ENCODE assay signal across 25 mouse cellular contexts in genomic region chr9:120765292-120765691, GRCm38 (mm10).
DNase-seq lines count a peak whose midpoint lies in the region; ATAC-seq lines count a peak whose summit lies in the region.
"Had no signal": no experiment of that assay in that cellular context is flagged by ENCODE, and none has a peak within 500 bp of the region (broad histone marks: within the 10 kb centered on the region; RNA-seq: fewer than 3 reads in every experiment).

No protein-coding gene starts in this region.

- H3K9ac ChIP-seq in heart, embryonic 12.5 days: no peak overlapping the region
- H3K9ac ChIP-seq in midbrain, embryonic 11.5 days (ENCODE audit: low read length): no peak overlapping the region
- no peak overlapping the region for H3K9ac ChIP-seq in midbrain, embryonic 14.5 days (replicated peaks; ENCODE audit: low read length)
- H3K9ac ChIP-seq: embryonic facial prominence, embryonic 15.5 days; forebrain, embryonic 15.5 days; intestine, embryonic 15.5 days; kidney, embryonic 15.5 days; limb, embryonic 12.5 days; liver, postnatal 0 days had no signal

- no peak overlapping the region for H3K4me3 ChIP-seq in heart, embryonic 12.5 days
- H3K4me3 ChIP-seq in midbrain, embryonic 11.5 days (ENCODE audit: low read depth, low read length): no peak overlapping the region
- H3K4me3 ChIP-seq in midbrain, embryonic 14.5 days (replicated peaks; ENCODE audit: low read depth, low read length): no peak overlapping the region
- H3K4me3 ChIP-seq in limb, embryonic 10.5 days: no peak overlapping the region
- H3K4me3 ChIP-seq: embryonic facial prominence, embryonic 15.5 days; forebrain, embryonic 15.5 days; hindbrain, embryonic 10.5 days; intestine, embryonic 15.5 days; kidney, embryonic 15.5 days; limb, embryonic 12.5 days had no signal

- H3K9me3 ChIP-seq in heart, embryonic 12.5 days (replicated peaks): 0 out of 2 replicates have a peak, but pooled peaks cover 3% of the 10 kb centered on the region
- H3K9me3 ChIP-seq in midbrain, embryonic 11.5 days (ENCODE audit: control insufficient read depth, low read length): no peaks in the 10 kb centered on the region
- no peaks in the 10 kb centered on the region for H3K9me3 ChIP-seq in midbrain, embryonic 14.5 days (ENCODE audit: control insufficient read depth, low read length)
- H3K9me3 ChIP-seq in limb, embryonic 10.5 days (replicated peaks): no peaks in the 10 kb centered on the region
- H3K9me3 ChIP-seq: embryonic facial prominence, embryonic 15.5 days; forebrain, embryonic 15.5 days; hindbrain, embryonic 10.5 days; intestine, embryonic 15.5 days; kidney, embryonic 15.5 days; limb, embryonic 12.5 days had no signal

- no peak overlapping the region for H3K4me2 ChIP-seq in heart, embryonic 12.5 days
- H3K4me2 ChIP-seq in midbrain, embryonic 11.5 days: no peak overlapping the region
- no peak overlapping the region for H3K4me2 ChIP-seq in midbrain, embryonic 14.5 days (ENCODE audit: low read length)
- H3K4me2 ChIP-seq: embryonic facial prominence, embryonic 15.5 days; forebrain, embryonic 15.5 days; heart, embryonic 11.5 days; intestine, embryonic 15.5 days; kidney, embryonic 15.5 days; limb, embryonic 12.5 days; liver, embryonic 11.5 days had no signal

- H3K27me3 ChIP-seq in heart, embryonic 12.5 days (replicated peaks): no peaks in the 10 kb centered on the region
- H3K27me3 ChIP-seq in midbrain, embryonic 11.5 days (ENCODE audit: control insufficient read depth, insufficient read depth, low read length): no peaks in the 10 kb centered on the region
- H3K27me3 ChIP-seq in midbrain, embryonic 14.5 days (ENCODE audit: control insufficient read depth, insufficient read depth, low read length): no peaks in the 10 kb centered on the region
- no peaks in the 10 kb centered on the region for H3K27me3 ChIP-seq in limb, embryonic 10.5 days (ENCODE audit: low read depth, poor library complexity, severe bottlenecking)
- H3K27me3 ChIP-seq: embryonic facial prominence, embryonic 15.5 days; forebrain, embryonic 15.5 days; intestine, embryonic 15.5 days; kidney, embryonic 15.5 days; limb, embryonic 12.5 days had no signal

- H3K36me3 ChIP-seq in heart, embryonic 12.5 days: no peaks in the 10 kb centered on the region
- no peaks in the 10 kb centered on the region for H3K36me3 ChIP-seq in midbrain, embryonic 11.5 days (ENCODE audit: control insufficient read depth, insufficient read depth, low read length)
- no peaks in the 10 kb centered on the region for H3K36me3 ChIP-seq in midbrain, embryonic 14.5 days (ENCODE audit: control insufficient read depth, insufficient read depth, low read length)
- no peaks in the 10 kb centered on the region for H3K36me3 ChIP-seq in limb, embryonic 10.5 days
- H3K36me3 ChIP-seq: embryonic facial prominence, embryonic 15.5 days; forebrain, embryonic 15.5 days; hindbrain, embryonic 10.5 days; intestine, embryonic 15.5 days; kidney, embryonic 15.5 days; limb, embryonic 12.5 days had no signal

- no peak overlapping the region for H3K27ac ChIP-seq in heart, embryonic 12.5 days (ENCODE audit: poor library complexity, severe bottlenecking)
- H3K27ac ChIP-seq in midbrain, embryonic 11.5 days (ENCODE audit: low read depth, low read length): no peak overlapping the region
- no peak overlapping the region for H3K27ac ChIP-seq in midbrain, embryonic 14.5 days (replicated peaks; ENCODE audit: low read depth, low read length)
- H3K27ac ChIP-seq in limb, embryonic 10.5 days: peak overlapping the region; percentile 9; the same call in 1 of the 2 replicates
- H3K27ac ChIP-seq: embryonic facial prominence, embryonic 15.5 days; forebrain, embryonic 15.5 days; hindbrain, embryonic 10.5 days; limb, embryonic 12.5 days had no signal

- no peaks in the 10 kb centered on the region for H3K4me1 ChIP-seq in heart, embryonic 12.5 days (replicated peaks)
- H3K4me1 ChIP-seq in midbrain, embryonic 11.5 days (ENCODE audit: control insufficient read depth, insufficient read depth, low read length): no peaks in the 10 kb centered on the region
- 0 out of 2 replicates have a peak, but pooled peaks cover 6% of the 10 kb centered on the region for H3K4me1 ChIP-seq in midbrain, embryonic 14.5 days (ENCODE audit: control insufficient read depth, insufficient read depth, low read length)
- peaks cover 26% of the 10 kb centered on the region for H3K4me1 ChIP-seq in limb, embryonic 10.5 days
- H3K4me1 ChIP-seq: forebrain, embryonic 15.5 days had no signal

- ATAC-seq in heart, embryonic 12.5 days (ENCODE audit: insufficient number of reproducible peaks, low FRiP score): no peak
- no peak for ATAC-seq in midbrain, embryonic 11.5 days (ENCODE audit: low FRiP score)
- no peak for ATAC-seq in midbrain, embryonic 14.5 days (ENCODE audit: low FRiP score, low TSS enrichment)
- ATAC-seq: forebrain, embryonic 15.5 days; hindbrain, embryonic 16.5 days; liver, postnatal 0 days had no signal

- peak; percentile 75 for DNase-seq in heart, adult 11 months
- DNase-seq in midbrain, embryonic 11.5 days (ENCODE audit: low spot score, missing footprints): peak; percentile 21
- DNase-seq in midbrain, embryonic 14.5 days: no peak
- DNase-seq in limb, embryonic 10.5 days (ENCODE audit: low spot score): no peak
- DNase-seq in lung, postnatal 36 days: peak; percentile 23
- DNase-seq in spleen, postnatal 14 days (ENCODE audit: low spot score in 2 of 2): no peak
- DNase-seq in testis, postnatal 14 days (ENCODE audit: low spot score): no peak
- DNase-seq: adrenal gland, postnatal 25 days; cerebellum, adult 9-10 months; gastrocnemius, postnatal 10 days; heart, postnatal 10 days; liver, postnatal 0 days; retina, postnatal 1 day; right cerebral cortex, postnatal 4 days; thymus, postnatal 14 days had no signal

- 67% methylated on average over 4 of the region's 4 CpGs for WGBS in heart, embryonic 12.5 days
- 89% methylated on average over 4 of the region's 4 CpGs for WGBS in midbrain, embryonic 11.5 days
- WGBS in midbrain, embryonic 14.5 days: 81% methylated on average over 4 of the region's 4 CpGs
- WGBS in limb, embryonic 10.5 days: 93% methylated on average over 4 of the region's 4 CpGs

Comparison
In these comparisons a context has a peak if more than half of its experiments do, and no peak if none do; other contexts are left out.
1. DNase-seq: peak in heart, adult 11 months (single experiment), midbrain, embryonic 11.5 days (single experiment) and lung, postnatal 36 days (single experiment); none in midbrain, embryonic 14.5 days (single experiment), limb, embryonic 10.5 days (single experiment), spleen, postnatal 14 days (0 of 2) and testis, postnatal 14 days (single experiment).